Mouse (Mus musculus): ENCODE results near the gene Tmem221. TPM values are rescaled to one million over a fixed set of nuclear protein-coding genes. Genes with fewer than 3 reads are reported as not detected.

Gene Tmem221
- total RNA-seq, 2 experiments from 2014 or later = not detected

- peak; percentile 27 for DNase-seq
These were observed 49.4 kb downstream of the Tmem221 start for GRCm38 (mm10) chr8:71509316-71509715.

- peak; percentile 84 for DNase-seq
These were observed 51.0 kb downstream of the Tmem221 start for GRCm38 (mm10) chr8:71507589-71508104.

GRCm38 (mm10) chr8:71505979-71506378 lies 52.7 kb downstream of the Tmem221 start:
- DNase-seq = peak; percentile 59

GRCm38 (mm10) chr8:71505326-71505725 lies 53.3 kb downstream of the Tmem221 start:
- no peak for DNase-seq

- DNase-seq = no peak
These were observed 54.3 kb downstream of the Tmem221 start for GRCm38 (mm10) chr8:71504349-71504748.

Other genes with a start within 250 kb of the Tmem221 start
- gene Use1, start 192.0 kb downstream of the Tmem221 start, total RNA-seq (2021) = 10 to 100 TPM; 84.5 to 94.4 TPM
- 1 to 10 TPM; 6.9 to 8.0 TPM for gene Ocel1, start 187.6 kb downstream of the Tmem221 start, total RNA-seq (2021)
- 10 to 100 TPM; 21.6 to 21.7 TPM for gene Nr2f6, start 176.9 kb downstream of the Tmem221 start, total RNA-seq (2021)
- gene Ushbp1, start 163.1 kb downstream of the Tmem221 start, total RNA-seq (2021) = 1 to 10 TPM; 5.5 to 9.9 TPM
- 10 to 100 TPM; 59.2 to 71.2 TPM for gene Babam1, start 162.0 kb downstream of the Tmem221 start, total RNA-seq (2021)
- under 1 TPM; 0.20 to 0.29 TPM for gene Ankle1, start 152.9 kb downstream of the Tmem221 start, total RNA-seq (2021)
- 10 to 100 TPM; 27.6 to 28.9 TPM for gene Abhd8, start 95.2 kb downstream of the Tmem221 start, total RNA-seq (2021)
- gene Mrpl34, start 93.9 kb downstream of the Tmem221 start, total RNA-seq (2021) = 10 to 100 TPM; 62.6 to 75.2 TPM
- gene Dda1, start 89.7 kb downstream of the Tmem221 start, total RNA-seq (2021) = 10 to 100 TPM; 23.9 to 24.9 TPM
- gene Ano8, start 72.9 kb downstream of the Tmem221 start, total RNA-seq (2021) = 10 to 100 TPM; 17.1 to 18.4 TPM
- gene Gtpbp3, start 70.8 kb downstream of the Tmem221 start, total RNA-seq (2021) = 10 to 100 TPM in 1 of 2 experiments, 1 to 10 TPM in 1; 9.6 to 11.5 TPM
- gene Plvap, start 47.1 kb downstream of the Tmem221 start, total RNA-seq (2021) = 10 to 100 TPM in 1 of 2 experiments, 1 to 10 TPM in 1; 8.4 to 22.5 TPM
- gene Ccdc194, start 33.2 kb downstream of the Tmem221 start, total RNA-seq (2021) = not detected
- 1 to 10 TPM; 7.6 to 8.9 TPM for gene Bst2, start 21.4 kb downstream of the Tmem221 start, total RNA-seq (2021)
- 10 to 100 TPM; 23.0 to 23.6 TPM for gene Mvb12a, start 15.9 kb downstream of the Tmem221 start, total RNA-seq (2021)
- under 1 TPM in 1 of 2 experiments, not detected in 1; 0.24 TPM for gene Nxnl1, start 7.7 kb upstream of the Tmem221 start, total RNA-seq (2021)
- 10 to 100 TPM; 62.6 to 62.9 TPM for gene Slc27a1, start 10.0 kb upstream of the Tmem221 start, total RNA-seq (2021)
- gene Pgls, start 33.3 kb upstream of the Tmem221 start, total RNA-seq (2021) = 10 to 100 TPM; 26.3 to 26.9 TPM
- gene Fam129c, start 38.8 kb upstream of the Tmem221 start, total RNA-seq (2021) = under 1 TPM; 0.29 to 0.38 TPM
- 10 to 100 TPM; 35.3 to 36.0 TPM for gene Colgalt1, start 52.1 kb upstream of the Tmem221 start, total RNA-seq (2021)
- gene Unc13a, start 112.9 kb upstream of the Tmem221 start, total RNA-seq (2021) = under 1 TPM in 1 of 2 experiments, not detected in 1; 0.29 TPM
- 1 to 10 TPM; 1.9 to 3.0 TPM for gene Jak3, start 117.4 kb upstream of the Tmem221 start, total RNA-seq (2021)
- gene Insl3, start 130.3 kb upstream of the Tmem221 start, total RNA-seq (2021) = 1 to 10 TPM in 1 of 2 experiments, under 1 TPM in 1; 0.49 to 2.7 TPM
- 1 to 10 TPM; 1.5 to 3.8 TPM for gene B3gnt3, start 142.9 kb upstream of the Tmem221 start, total RNA-seq (2021)
- gene Fcho1, start 166.8 kb upstream of the Tmem221 start, total RNA-seq (2021) = not detected

Measured in gastrocnemius, postnatal 25 days (tissue).